Mouse (Mus musculus) layer of hippocampus, adult 2 months (tissue): Measurements from ENCODE around the gene Ciita. TPM values are rescaled to one million over a fixed set of nuclear protein-coding genes. Genes with fewer than 3 reads are reported as not detected.

ENCODE experiments used
- DNase-seq, 2 experiments: peaks; one replicate each; pipeline ENCODE4 v3.0.0; 2022; ENCODE audit warnings: low spot score in 2 of 2
- H3K27ac ChIP-seq: fragments of 200-600 bp; 2 replicates; pipeline ENCODE4 v1.8.1; 2022
- H3K4me3 ChIP-seq: fragments of 200-600 bp; 2 replicates; pipeline ENCODE4 v1.8.1; 2022; ENCODE audit warnings: mild to moderate bottlenecking
- CTCF ChIP-seq: fragments of 200-600 bp; conservative IDR thresholded peaks from 2 replicates; pipeline ENCODE4 v1.8.1; 2022; ENCODE audit warnings: antibody characterized with exemption, mild to moderate bottlenecking, moderate library complexity
- long read RNA-seq, 2 experiments: library from polyadenylated mRNA; stranded (forward); transcript quantifications; one replicate each; pipeline ENCODE4 v2.0.0; 2021; ENCODE audit warnings: borderline mapping rate in 2 of 2
- total RNA-seq, 2 experiments: library from RNA; stranded (reverse); gene quantifications; 2 replicates each; pipeline ENCODE4 v1.2.3; 2021

The Ciita gene
- total RNA-seq, result under 1 TPM in 1 of 2 experiments, not detected in 1; 0.27 TPM
- long read RNA-seq, experiment 1, result 0 reads
- long read RNA-seq, experiment 2, result 0 reads

GRCm38 (mm10) chr16:10479857-10480256 is at the start of gene Ciita:
Ciita (plus strand) TSS chr16:10480059.
- H3K4me3 ChIP-seq, result no peak within 1 kb of the TSS
- H3K27ac ChIP-seq, result no peak within 1 kb of the TSS
- no peak for DNase-seq
- no peak for TF ChIP-seq CTCF

- DNase-seq, result no peak
- no peak for TF ChIP-seq CTCF
- Histone ChIP-seq H3K4me3 (no peak overlapping the region), H3K27ac (no peak overlapping the region)
These were observed 47.9 kb upstream of the Ciita start for GRCm38 (mm10) chr16:10431911-10432310.

GRCm38 (mm10) chr16:10432387-10432786 is 47.5 kb upstream of the Ciita start:
- TF ChIP-seq CTCF, result no peak
- H3K4me3 ChIP-seq, result no peak overlapping the region
- no peak for DNase-seq
- H3K27ac ChIP-seq, result peak overlapping the region; percentile 46; the same call in 1 of the 2 replicates

GRCm38 (mm10) chr16:10433344-10433743 is 46.5 kb upstream of the Ciita start:
- H3K27ac ChIP-seq, result no peak overlapping the region
- no peak overlapping the region for H3K4me3 ChIP-seq
- no peak for TF ChIP-seq CTCF
- no peak for DNase-seq

- no peak for DNase-seq
- Histone ChIP-seq H3K4me3 (no peak overlapping the region), H3K27ac (no peak overlapping the region)
- no peak for TF ChIP-seq CTCF
These were observed 43.7 kb upstream of the Ciita start for GRCm38 (mm10) chr16:10436166-10436565.

- TF ChIP-seq CTCF, result no peak
- H3K4me3 ChIP-seq, result no peak overlapping the region
- DNase-seq, result no peak
- H3K27ac ChIP-seq, result no peak overlapping the region
These were observed 41.8 kb upstream of the Ciita start for GRCm38 (mm10) chr16:10438055-10438454.

GRCm38 (mm10) chr16:10441328-10441727 is 38.5 kb upstream of the Ciita start:
- no peak for TF ChIP-seq CTCF
- Histone ChIP-seq H3K27ac (no peak overlapping the region), H3K4me3 (no peak overlapping the region)
- no peak for DNase-seq

- TF ChIP-seq CTCF, result no peak
- Histone ChIP-seq H3K27ac (no peak overlapping the region), H3K4me3 (no peak overlapping the region)
- DNase-seq, result no peak
These were observed 38.1 kb upstream of the Ciita start for GRCm38 (mm10) chr16:10441761-10442160.

GRCm38 (mm10) chr16:10443723-10444122 is 36.1 kb upstream of the Ciita start:
- Histone ChIP-seq H3K27ac (no peak overlapping the region), H3K4me3 (no peak overlapping the region)
- no peak for DNase-seq
- no peak for TF ChIP-seq CTCF

- peak overlapping the region; percentile 72 for H3K4me3 ChIP-seq
- DNase-seq, result peak in 1 of 2 experiments; percentile 12
- no peak for TF ChIP-seq CTCF
- peak overlapping the region; percentile 89 for H3K27ac ChIP-seq
These were observed 33.1 kb upstream of the Ciita start for GRCm38 (mm10) chr16:10446573-10447263.

GRCm38 (mm10) chr16:10447264-10447594 is 32.6 kb upstream of the Ciita start, which contains the start of gene Tvp23a:
Tvp23a (minus strand) TSS chr16:10447362.
- H3K27ac ChIP-seq, result peak within 1 kb of the TSS; percentile 89
- H3K4me3 ChIP-seq, result peak within 1 kb of the TSS; percentile 72
- DNase-seq, result peak; percentile 91 to 93
- TF ChIP-seq CTCF, result peak; percentile 25

- Histone ChIP-seq H3K4me3 (peak overlapping the region; percentile 72), H3K27ac (peak overlapping the region; percentile 89)
- TF ChIP-seq CTCF, result no peak
- no peak for DNase-seq
These were observed 32.1 kb upstream of the Ciita start for GRCm38 (mm10) chr16:10447781-10448180.

- no peak for DNase-seq
- Histone ChIP-seq H3K4me3 (no peak overlapping the region), H3K27ac (peak overlapping the region; percentile 39; the same call in 1 of the 2 replicates)
- TF ChIP-seq CTCF, result no peak
These were observed 30.9 kb upstream of the Ciita start for GRCm38 (mm10) chr16:10448931-10449330.

- DNase-seq, result no peak
- TF ChIP-seq CTCF, result no peak
- Histone ChIP-seq H3K4me3 (no peak overlapping the region), H3K27ac (no peak overlapping the region)
These were observed 28.0 kb upstream of the Ciita start for GRCm38 (mm10) chr16:10451906-10452305.

GRCm38 (mm10) chr16:10452445-10452896 is 27.4 kb upstream of the Ciita start:
- no peak overlapping the region for H3K4me3 ChIP-seq
- peak; percentile 42 to 62 for DNase-seq
- no peak for TF ChIP-seq CTCF
- H3K27ac ChIP-seq, result no peak overlapping the region
